Mouse (Mus musculus) testis, postnatal 10 days (tissue): ENCODE measurements around the gene Lmna.

ENCODE experiments used
- DNase-seq: peaks from one replicate; pipeline ENCODE4 v3.0.0; 2021; ENCODE audit warnings: low spot score

The Lmna gene

DNA sequence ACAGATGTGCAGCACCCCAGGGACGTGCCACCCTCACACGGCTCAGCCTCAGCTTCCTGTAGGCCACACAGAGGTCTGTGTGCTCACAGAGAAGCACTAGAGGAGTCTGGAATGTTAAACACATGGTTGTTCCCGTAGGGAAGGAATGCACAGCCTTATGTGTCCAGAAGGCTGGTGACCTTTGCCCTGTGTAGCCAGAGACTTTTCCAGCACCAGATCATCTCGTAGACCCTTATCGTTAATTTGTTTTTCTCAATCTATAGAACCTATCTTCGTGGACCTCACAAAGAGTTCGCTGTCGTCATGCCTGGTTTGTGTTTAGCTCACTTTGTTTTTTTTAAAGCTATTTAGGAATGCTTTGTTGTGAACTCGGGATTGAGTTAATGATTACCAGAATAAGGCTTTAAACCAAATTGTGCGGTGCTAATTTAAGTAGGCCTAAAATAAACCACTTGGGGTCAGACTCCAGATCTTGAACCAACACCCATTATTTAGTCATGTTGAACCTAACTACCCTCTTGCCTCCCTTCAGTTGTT lies 38.7 kb downstream of the Lmna start:
- DNase-seq: no peak

DNA sequence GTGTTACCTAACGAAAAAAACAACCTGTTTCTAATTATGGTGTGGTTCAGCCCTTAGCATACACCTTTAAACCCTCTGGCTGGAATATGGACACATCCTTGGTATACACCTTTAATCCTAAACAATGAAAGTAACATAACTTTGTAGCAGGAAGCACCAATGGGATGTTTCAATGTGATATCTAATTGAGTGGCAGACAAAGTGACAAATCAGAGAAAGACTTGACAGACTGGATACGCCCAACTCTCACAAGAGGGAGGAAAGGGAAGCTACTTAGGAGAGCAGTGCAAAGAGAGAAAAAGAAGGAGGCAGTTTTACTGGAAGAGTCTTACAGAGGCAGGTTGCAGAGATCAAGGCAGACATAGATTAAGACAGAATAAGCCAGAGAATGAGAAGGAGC lies 40.3 kb downstream of the Lmna start:
- no peak for DNase-seq

DNA sequence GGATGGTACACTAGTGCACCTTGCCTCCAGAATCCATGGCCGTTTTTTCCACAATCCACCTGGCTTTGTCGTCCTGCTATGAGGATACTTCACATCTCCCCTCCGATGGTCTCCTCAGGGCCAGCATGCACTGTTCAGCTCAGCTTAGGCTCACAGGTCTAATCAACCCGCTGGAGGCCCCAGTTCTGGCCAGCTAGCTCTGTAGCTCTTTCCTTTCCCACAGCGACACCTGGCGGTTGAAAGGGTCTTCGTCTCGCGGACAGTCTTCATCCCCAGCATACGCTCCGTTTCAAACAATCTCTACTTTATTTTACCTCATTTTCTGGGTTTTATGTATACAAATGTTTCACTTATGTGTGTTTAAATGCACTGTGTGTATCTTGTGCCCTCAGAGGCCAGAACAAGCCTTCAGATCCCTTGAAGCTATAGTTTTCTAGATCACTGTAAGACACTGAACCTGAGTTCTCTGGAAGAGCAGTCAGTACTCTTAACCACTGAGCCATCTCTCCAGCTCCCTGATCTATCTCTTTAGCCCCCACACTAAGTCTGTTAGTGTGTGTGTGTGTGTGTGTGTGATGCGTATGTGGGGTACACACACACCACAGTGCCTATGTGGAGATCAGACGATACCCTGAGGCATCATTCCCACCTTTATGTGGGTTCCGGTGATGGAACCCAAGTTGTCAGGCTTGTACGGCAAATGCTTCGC lies 42.5 kb downstream of the Lmna start:
- peak; percentile 97 for DNase-seq

DNA sequence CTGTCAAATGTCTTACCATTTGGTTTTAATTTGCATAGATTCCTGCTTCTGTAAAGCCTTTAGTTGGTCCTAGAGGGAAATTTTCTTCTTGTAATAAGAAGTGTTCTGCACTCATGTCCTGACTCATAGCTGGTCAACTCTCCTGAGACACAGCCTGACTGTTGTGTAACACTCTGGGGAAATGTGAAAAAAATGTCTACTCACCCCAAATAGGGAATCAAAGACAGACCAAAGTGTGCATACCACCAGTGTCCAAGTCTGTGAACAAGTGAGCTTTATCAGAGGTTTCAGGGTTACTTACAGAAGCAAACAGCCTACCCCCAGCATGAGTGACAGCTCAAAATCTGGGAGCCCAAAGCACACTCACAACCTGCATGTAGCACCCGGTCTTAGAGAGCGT lies 44.6 kb downstream of the Lmna start:
- DNase-seq: no peak

DNA sequence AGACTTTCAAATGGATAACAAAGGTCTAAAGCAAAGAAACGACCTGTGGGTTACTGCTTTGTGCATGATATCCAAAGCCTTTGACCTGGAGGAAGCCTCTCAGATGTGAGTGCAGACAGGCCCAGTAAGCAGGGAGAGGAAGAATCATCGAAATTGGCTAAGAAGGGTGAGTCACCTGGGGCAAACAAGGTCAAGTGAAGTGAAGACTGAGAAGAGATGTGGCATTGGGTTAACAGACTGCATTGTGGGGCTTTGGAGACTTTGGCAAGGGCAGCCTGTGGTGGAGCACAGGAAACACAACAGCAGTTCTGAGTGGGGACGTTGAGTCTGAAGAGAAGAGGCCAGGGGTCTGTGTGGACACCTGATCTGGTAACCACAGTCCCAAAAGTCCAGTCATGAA lies 45.3 kb downstream of the Lmna start:
- no peak for DNase-seq

DNA sequence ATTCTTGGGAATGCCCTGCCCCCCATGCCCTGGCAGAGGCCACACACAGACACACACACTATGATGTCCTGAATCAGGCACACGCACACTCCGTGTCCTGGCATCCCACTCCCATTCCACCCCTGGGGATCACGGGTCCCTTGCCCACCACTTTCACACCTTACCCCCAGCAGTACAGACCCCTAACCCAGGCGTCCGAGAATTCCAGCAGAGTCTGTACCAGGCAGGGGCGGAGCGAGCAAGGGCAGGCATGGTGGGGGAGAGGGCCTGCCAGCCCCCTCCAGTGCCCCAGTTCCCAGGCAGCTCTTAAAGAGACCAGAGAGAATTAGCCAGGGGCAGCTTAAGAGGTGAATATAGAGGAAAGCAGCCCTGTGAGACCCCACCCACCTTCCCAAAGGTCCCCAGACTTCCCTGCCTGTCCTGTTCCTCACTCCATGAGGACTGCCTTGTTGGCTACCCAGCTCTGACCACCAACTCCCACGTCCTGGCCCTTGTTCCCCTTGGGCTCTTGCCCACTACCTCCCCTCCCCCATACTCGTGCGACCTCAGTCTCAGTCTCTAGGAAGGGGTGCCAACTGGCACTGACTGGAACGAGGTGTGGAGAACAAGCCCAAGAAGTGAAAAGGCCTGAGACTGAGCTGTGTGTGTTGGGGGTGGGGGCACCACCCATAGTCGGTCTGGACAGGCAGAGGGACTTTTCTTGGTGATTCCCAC lies 48.6 kb downstream of the Lmna start, which contains the start of gene Sema4a:
TSS of gene Sema4a (minus strand) at position 200 of the 714 bp plus-strand sequence.
- DNase-seq: no peak

DNA sequence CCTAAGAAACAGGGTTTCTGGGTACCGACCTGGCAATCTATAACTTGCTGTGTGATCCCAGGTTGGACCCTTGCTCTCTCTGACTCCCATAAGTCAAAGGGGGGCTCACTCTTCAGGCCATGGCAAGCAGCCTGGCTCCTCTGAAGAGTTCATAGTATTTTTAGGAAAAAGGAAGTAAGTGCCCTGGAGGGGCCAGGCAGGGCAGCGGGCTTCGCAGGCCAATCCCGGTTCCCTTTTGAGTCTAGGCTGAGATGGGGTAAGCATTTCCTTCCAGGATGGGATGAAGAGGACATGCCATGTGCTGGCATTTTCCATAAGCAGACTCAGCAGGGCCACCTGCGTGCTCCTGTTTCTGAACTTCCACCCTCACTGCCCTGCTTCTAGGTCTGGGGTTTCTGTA lies 49.7 kb downstream of the Lmna start:
- no peak for DNase-seq

DNA sequence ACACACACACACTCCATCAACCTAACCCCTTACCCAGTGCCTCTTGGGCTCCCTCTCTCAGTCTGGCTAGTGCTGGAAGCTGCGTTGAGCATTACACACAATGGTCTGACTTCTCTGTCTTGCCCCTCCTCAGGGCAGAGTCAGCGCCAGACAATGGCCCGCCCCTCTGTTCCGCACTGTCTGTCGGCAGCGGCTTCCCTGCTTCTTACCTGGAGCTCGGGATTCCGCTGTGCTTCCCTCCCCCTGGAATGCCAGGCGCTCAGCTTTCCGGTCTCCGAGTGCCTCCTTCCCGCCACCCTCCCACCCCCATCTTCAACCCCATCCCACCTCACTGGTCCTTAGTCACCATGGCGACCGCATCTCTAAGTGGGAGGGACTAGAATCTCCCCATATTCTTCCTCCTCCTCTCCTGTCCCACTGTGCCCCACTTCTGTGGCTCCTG lies 51.0 kb downstream of the Lmna start:
- no peak for DNase-seq

DNA sequence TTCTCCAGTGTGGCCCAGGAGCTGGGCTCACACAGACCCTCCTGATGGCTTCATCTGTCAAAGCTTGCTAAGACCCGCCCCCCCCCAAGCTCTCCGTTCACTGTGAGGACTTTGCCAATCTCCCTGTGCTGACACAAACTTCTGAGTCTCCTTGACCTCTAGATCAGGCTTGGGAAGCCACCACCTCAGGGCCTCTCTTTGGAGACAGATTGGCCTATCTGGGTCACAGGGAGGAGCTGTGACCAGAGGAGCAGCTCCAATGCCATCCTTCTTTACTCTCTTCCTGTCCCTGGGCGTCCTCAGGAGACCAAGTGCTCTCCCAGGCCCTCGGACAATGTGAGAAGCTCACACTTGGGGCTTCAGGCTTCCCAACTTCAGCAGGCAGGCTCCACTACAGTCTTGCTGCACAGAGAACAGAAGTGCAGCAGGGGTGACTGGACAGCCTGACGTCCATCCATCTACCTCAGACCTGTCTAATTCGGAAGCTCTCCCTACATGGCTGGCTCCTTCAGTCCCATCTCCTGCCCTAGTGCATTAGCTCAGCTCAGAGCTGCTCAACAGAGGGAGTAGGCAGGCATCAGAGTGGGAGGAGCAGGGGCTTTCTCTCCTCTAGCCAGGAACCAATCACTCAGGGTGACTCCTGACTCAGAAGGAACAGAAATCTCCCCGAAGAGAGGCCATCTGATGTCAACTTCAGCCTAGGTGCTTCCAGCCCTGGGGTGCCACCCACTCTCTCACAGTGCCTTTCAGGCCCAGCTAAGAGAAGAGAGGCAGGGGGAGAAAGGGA lies 52.8 kb downstream of the Lmna start:
- no peak for DNase-seq

DNA sequence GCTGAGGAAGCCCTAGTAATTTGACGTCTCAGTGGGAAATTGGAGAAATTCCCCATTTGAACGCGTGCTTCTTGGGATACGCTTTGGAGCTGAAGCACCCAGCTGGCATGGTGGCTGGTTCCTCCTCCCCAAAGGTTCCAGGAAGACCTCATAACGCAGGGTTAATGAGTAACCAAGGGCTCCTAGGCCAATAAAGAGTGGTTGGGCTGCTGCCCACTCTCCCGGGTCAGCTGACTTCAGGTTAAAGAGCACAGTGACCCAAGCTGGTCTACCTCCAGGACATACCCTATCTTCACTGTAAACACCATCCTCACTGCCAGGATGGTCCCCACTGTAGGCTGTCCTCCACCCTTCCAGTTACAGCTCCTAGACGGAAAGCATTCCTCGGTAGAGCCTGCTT lies 53.4 kb downstream of the Lmna start:
- no peak for DNase-seq

DNA sequence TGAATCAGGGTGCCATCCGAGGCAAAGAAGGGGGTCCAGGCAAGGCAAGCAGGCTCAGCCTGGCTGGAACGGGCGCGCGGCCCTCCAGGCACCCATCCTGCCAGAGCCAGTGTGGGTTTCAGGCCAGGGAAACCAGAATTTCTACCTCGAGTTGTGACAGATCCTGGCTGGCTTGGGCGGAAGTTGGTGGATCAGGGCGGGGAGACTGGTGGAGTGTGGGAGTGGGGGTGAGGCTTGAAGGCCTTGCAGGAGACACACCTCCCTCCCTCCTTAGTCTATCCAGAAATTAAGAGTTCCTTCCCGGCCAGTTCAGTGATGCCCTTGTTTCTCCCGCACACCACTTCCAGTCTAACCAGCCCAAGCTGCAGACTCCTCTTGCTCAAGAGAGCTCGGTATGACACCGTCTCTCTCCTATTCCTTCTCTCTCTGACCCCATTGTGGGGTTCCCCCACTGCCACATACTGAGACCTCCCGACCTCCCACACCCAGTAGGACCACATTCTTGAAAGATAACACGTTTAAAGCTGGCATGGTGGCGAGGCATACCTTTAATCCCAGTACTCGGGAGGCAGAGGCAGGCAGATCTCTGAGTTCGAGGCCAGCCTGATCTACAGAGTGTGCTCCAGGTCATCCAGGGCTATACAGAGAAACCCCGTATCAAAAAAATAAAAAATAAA lies 54.0 kb downstream of the Lmna start:
- no peak for DNase-seq

DNA sequence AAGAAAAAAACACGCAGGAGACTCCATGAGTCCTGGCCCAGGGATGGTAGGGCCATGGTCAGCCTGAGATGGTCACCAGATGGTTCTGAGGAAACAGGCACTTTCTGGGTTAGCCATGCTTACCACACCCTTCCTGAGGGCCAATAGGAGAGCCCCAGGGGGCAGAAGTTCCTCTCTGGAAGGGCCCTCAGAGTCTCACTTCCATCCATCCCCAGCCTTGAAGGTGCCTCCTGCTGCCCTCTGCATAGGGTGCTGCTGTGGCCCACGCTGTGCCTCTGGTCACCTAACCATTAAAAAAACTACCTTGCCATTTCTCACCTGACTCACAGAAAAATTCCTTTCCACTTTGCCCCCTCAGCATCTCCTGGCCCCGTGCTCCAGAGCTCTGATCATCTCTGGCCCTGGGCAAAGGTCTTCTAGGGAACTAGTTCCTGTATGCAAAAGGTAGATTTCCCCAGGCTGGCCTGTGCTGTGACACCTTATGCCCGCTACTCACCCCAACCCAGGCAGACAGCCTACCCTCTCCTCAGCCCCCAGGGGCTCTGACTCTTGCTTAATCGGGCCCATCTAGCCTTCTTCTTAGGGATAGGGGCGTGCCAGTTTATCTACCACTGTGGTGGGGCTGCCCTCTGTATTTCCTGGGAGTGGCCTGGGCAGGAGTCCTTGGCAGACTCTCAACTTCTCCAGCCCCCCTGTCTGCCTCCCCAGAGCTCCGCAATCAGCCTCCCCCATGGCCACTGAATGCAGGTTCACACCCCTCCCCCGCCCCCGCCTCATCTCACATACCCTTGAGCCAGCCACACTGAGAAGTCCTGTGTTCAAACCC lies 54.8 kb downstream of the Lmna start:
- DNase-seq: no peak

DNA sequence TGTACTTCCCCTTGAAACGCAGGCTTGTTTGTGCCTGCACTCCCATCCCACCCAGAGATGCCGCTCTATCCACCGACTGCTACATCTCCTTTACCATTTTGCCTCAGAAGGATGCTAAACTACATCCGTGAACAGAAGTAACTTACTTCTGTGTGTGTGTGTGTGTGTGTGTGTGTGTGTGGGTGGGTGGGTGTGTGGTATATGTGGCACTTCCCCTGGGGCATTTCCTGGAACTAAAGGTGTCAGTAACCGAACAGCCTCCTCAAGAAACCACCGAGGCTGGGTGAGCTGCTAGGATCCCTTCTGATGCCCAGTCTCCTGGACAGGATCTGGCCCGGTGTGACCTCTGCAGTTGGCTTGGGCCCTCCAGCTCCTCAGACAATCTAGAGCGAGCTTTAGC lies 55.8 kb downstream of the Lmna start:
- DNase-seq: no peak

DNA sequence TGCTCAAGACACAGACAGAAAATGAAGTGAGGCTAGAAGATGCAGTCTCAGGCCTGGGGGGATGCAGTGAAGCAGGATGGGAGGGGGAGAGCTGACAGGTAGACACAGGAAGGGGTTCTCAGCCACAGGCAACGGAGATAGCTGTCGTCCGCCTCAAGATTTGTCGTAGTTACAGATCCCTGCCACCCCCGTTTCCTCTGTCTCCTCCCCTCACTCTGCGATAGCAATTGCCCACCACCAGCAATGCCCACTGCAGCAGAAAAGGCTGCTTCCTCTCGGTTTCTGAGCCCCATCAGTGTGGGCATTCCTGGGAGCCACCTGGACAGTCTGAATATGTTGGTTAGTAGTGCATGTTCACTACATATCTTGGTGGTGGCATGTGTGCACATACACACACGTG lies 56.4 kb downstream of the Lmna start:
- DNase-seq: no peak

DNA sequence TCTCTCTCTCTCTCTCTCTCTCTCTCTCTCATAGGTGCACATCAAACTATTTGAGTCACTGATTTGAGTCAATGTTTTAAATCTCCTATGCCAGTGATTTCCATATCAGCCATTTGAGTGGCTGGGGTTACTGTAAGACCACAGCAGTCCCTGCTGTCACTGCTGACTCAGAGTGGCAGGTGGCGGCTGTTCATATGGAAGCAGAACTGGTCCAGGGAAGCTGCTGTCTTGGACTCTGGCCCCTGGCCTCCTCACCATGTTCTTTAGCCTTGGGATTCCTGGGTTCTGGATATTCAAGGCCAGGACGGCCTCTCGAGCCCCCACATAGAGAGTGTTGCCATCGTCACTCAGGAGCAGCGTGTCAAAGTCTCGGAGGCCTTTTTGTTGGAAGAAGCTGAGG lies 57.0 kb downstream of the Lmna start:
- no peak for DNase-seq

DNA sequence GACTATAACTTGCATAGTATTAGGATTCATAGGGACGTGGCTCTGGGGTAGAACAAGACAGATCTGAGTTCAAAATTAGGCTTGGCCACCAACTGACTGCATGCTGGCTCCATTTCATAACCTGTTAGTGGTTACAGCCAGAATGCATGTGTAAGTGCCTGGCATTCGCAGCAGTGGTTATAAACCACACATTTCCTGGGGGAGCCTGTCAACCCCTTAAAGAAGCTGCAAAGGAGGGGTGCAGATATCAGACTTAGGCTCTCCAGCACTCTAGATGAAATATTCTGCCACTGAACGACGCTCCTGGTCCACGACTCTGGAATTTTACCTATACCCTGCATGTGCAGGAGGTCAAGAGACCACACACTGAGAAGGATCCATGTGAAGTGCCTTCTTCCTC lies 57.5 kb downstream of the Lmna start:
- no peak for DNase-seq

DNA sequence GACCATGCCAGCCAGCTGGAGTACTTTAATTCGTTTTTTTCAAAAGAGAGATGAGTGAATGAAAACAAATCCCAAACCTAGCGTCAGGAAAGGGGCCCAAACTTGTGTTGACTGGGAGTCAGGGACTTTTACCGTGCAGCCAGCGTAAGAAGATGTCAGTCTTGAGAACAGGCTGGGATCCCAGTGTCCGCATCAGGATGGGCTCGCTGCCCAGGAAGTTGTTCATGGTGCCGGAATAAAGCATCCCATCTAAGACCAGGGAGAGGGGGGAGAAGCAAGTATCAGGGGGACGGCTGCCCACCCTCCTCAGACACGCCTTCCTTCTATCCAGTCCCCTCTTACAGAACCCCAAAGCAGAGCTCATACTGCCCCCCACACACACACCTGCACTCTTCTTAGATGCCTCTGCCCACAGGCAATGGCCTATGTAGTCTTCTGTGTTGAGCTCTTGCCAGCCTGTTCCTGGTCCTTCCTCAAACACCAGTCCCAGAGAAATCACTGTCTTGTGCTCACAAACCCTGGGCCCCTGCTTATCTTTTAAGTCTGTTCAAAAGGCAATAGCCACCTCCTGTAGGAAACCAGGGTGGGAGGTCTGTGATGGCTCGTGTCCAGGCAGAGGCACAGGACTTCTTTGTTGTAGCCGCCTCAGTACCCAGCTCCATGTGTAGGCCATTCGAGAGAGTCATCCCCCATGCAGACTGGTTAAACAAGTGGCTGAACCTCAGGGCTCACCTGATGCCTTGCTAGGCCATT lies 59.2 kb downstream of the Lmna start:
- DNase-seq: peak; percentile 71

DNA sequence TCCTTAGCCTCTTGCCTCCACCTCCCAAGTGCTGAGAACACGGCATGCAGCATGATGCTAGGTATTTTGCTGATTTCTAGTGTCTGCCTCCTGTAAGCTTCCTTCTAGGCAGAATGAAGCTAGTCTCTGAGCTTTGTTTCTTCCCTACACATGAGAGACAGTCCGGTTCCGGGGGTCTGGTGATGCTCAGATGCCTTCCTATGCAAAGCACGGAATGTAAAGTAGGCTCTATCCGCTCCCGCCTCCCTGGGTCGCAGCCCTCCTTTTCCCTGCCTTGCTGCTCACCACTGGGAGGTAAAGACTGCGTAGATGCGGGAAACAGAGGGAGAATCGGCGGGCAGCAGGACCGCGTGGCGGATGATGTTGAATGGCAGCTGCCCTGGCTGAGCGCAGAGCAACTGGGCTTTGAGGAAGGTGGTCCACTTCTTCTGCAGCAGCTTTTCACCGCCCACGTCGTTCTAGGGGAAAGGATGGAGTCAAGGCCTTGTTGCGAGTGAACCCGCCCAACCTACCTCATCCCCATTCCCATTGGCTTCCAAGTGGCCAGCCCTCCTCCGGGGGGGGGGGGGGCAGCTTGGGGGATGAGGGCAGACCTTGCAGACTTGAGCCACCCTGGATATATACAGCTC lies 60.2 kb downstream of the Lmna start:
- no peak for DNase-seq

DNA sequence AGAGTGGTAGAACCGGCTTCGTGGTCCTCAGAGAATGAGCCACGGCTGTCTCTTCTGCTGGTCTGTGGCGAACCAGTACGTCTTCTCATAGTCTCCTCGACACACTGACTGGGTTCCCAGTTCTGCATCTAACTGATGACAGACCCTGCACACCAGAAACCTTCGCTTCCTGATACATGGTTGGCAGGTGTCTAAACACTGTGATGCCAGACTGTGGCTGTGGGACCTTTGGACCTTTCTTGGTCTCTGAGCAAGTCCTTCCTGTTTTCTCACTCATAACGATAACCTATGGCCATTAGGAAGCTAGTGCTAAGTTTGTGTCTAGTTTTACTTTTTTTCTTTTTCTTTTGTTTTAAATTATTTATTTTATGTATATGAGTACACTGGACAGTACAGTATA lies 61.3 kb downstream of the Lmna start:
- DNase-seq: no peak

DNA sequence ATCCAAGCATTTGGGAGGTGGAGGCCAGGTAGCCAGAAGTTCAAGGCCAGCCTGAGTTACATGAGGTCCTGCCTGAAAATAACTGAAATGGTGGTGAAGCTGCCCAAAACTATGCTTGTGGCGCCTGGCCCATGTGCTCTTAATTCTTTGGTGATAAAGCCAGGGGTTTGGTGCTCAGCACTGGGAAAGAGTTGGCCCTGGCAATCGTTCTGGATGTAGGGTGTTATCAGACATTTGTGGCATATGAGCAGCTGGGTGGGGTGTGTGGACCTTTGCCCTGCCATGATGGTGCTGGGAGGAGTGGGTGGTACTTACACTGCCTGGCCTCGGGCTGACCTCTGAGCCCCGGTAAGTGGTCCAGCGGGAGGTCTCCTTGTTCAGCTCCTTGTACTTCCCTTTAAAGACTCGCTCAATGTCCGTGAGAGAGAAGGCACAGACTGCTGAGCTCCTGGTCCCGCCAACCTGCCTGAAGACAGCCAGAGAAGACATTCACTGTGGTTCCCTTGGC lies 62.0 kb downstream of the Lmna start:
- DNase-seq: no peak
